8 mouse cellular contexts compared by ENCODE assay signal in genomic region chr7:28825686-28826401, GRCm38 (mm10). TPM values are rescaled to one million over a fixed set of nuclear protein-coding genes. Genes with fewer than 3 reads are reported as not detected.
DNase-seq lines count a peak whose midpoint lies in the region; ATAC-seq and TF ChIP-seq lines count a peak whose summit lies in the region.

No protein-coding gene starts in this region.

- H3K36me3 ChIP-seq in kidney, embryonic 16.5 days (ENCODE audit: insufficient read depth, low read length): peaks cover 26% of the 10 kb centered on the region
- peaks cover 72% of the 10 kb centered on the region for H3K36me3 ChIP-seq in megakaryocyte, embryonic 14.5 days (replicated peaks; ENCODE audit: low read length)

- no peaks in the 10 kb centered on the region for H3K27me3 ChIP-seq in cerebellum, adult 2 months (ENCODE audit: control insufficient read depth, insufficient read depth, low read length)
- H3K27me3 ChIP-seq in kidney, embryonic 16.5 days (ENCODE audit: insufficient read depth, low read length): no peaks in the 10 kb centered on the region
- no peaks in the 10 kb centered on the region for H3K27me3 ChIP-seq in megakaryocyte, embryonic 14.5 days (replicated peaks)

- WGBS in cerebellum, adult 2 months: 19% methylated on average over 11 of the region's 11 CpGs
- WGBS in kidney, embryonic 16.5 days: 60% methylated on average over 11 of the region's 11 CpGs

- TF ChIP-seq CTCF in cerebellum, adult 2 months (IDR thresholded peaks at IDR 0.05; ENCODE audit: borderline replicate concordance, insufficient read depth, low read depth, low read length): no peak

- H3K9ac ChIP-seq in kidney, embryonic 16.5 days (replicated peaks; ENCODE audit: low read length): peak overlapping the region; percentile 78

- H3K4me1 ChIP-seq in cerebellum, adult 2 months (ENCODE audit: control insufficient read depth, insufficient read depth, low read length): peaks cover 12% of the 10 kb centered on the region
- H3K4me1 ChIP-seq in kidney, embryonic 16.5 days (ENCODE audit: insufficient read depth, low read length): peaks cover 7% of the 10 kb centered on the region
- peaks cover 78% of the 10 kb centered on the region for H3K4me1 ChIP-seq in megakaryocyte, embryonic 14.5 days

- H3K9me3 ChIP-seq in kidney, embryonic 16.5 days (ENCODE audit: low read length): no peaks in the 10 kb centered on the region
- H3K9me3 ChIP-seq in megakaryocyte, embryonic 14.5 days: no peaks in the 10 kb centered on the region

- H3K27ac ChIP-seq in cerebellum, adult 2 months (ENCODE audit: insufficient read depth, low read length): peak overlapping the region; percentile 32; the same call in 1 of the 2 replicates
- H3K27ac ChIP-seq in kidney, embryonic 16.5 days (ENCODE audit: low read length): peak overlapping the region; percentile 95

- ATAC-seq in kidney, embryonic 16.5 days (ENCODE audit: low FRiP score, low TSS enrichment): no peak
- no peak for ATAC-seq in monocyte, adult 5-6 weeks (replicated peaks; ENCODE audit: insufficient number of reproducible peaks, low FRiP score, low TSS enrichment, poor library complexity, severe bottlenecking)

- H3K4me2 ChIP-seq in kidney, embryonic 16.5 days (replicated peaks; ENCODE audit: low read depth, low read length): peak overlapping the region; percentile 62

- no peak for TF ChIP-seq POLR2A in cerebellum, adult 2 months (IDR thresholded peaks at IDR 0.05; ENCODE audit: borderline replicate concordance, insufficient read depth, low read length)

- DNase-seq in cerebellum, adult 2 months: no peak
- no peak for DNase-seq in cerebellum, postnatal 36 days
- DNase-seq in ZHBTc4 (ENCODE audit: low read depth, low spot score): peak; percentile 66
- peak; percentile 50 for DNase-seq in heart, adult 8-10 months (ENCODE audit: low spot score)
- peak; percentile 64 for DNase-seq in thymus, postnatal 25 days

- H3K4me3 ChIP-seq in cerebellum, adult 2 months (replicated peaks; ENCODE audit: insufficient read depth, low read depth, low read length): peak overlapping the region; percentile 99
- H3K4me3 ChIP-seq in kidney, embryonic 16.5 days (ENCODE audit: low read length): peak overlapping the region; percentile 60
- H3K4me3 ChIP-seq in megakaryocyte, embryonic 14.5 days (replicated peaks): peak overlapping the region; percentile 93

RNA-seq across cellular contexts. Expression of gene Ech1, which starts 0.8 kb away (rescaled TPM):
- polyA plus RNA-seq in cerebellum, adult 2 months (2012; rRNA removed): 106 and 115 TPM in 2 replicates
- total RNA-seq in heart, adult 8-10 months (2022): 1,000 to 10,000 TPM; 2,066 to 2,754 (median 2,219) TPM
- 198 and 214 TPM in 2 replicates for polyA plus RNA-seq in kidney, embryonic 16.5 days (2015; fragmentation: Nextera tagmentation; extraction: Ambion mirVana)
- 12.0 and 64.8 TPM in 2 replicates for polyA plus RNA-seq in megakaryocyte, embryonic 14.5 days (2012; ENCODE audit: insufficient read depth, low replicate concordance)
- 48.7 to 61.1 TPM (median 56.4 TPM) in 3 replicates for total RNA-seq in monocyte, adult 5-6 weeks (2017)

RNA-seq across cellular contexts. Expression of gene Lgals4, which starts 7.8 kb away (rescaled TPM):
- polyA plus RNA-seq in cerebellum, adult 2 months (2012; rRNA removed): 6.9 and 8.3 TPM in 2 replicates
- 10 to 100 TPM; 17.3 to 32.1 (median 24.6) TPM for total RNA-seq in heart, adult 8-10 months (2022)
- polyA plus RNA-seq in kidney, embryonic 16.5 days (2015; fragmentation: Nextera tagmentation; extraction: Ambion mirVana): 10.8 and 12.8 TPM in 2 replicates
- 1.3 TPM in 1 of 2 replicates, not detected in the other for polyA plus RNA-seq in megakaryocyte, embryonic 14.5 days (2012; ENCODE audit: insufficient read depth, low replicate concordance)
- 1.2 to 7.4 TPM (median 5.5 TPM) in 3 replicates for total RNA-seq in monocyte, adult 5-6 weeks (2017)

RNA-seq across cellular contexts. Expression of gene Hnrnpl, which starts 17.5 kb away (rescaled TPM):
- polyA plus RNA-seq in cerebellum, adult 2 months (2012; rRNA removed): 366 and 379 TPM in 2 replicates
- total RNA-seq in heart, adult 8-10 months (2022): 100 to 1,000 TPM; 185 to 230 (median 214) TPM
- polyA plus RNA-seq in kidney, embryonic 16.5 days (2015; fragmentation: Nextera tagmentation; extraction: Ambion mirVana): 204 and 224 TPM in 2 replicates
- 226 and 241 TPM in 2 replicates for polyA plus RNA-seq in megakaryocyte, embryonic 14.5 days (2012; ENCODE audit: insufficient read depth, low replicate concordance)
- total RNA-seq in monocyte, adult 5-6 weeks (2017): 279 to 373 TPM (median 301 TPM) in 3 replicates

RNA-seq across cellular contexts. Expression of gene Rinl, which starts 37.1 kb away (rescaled TPM):
- polyA plus RNA-seq in cerebellum, adult 2 months (2012; rRNA removed): 3.0 and 3.1 TPM in 2 replicates
- total RNA-seq in heart, adult 8-10 months (2022): 1 to 10 TPM; 1.4 to 3.0 (median 1.6) TPM
- 7.0 and 7.7 TPM in 2 replicates for polyA plus RNA-seq in kidney, embryonic 16.5 days (2015; fragmentation: Nextera tagmentation; extraction: Ambion mirVana)
- polyA plus RNA-seq in megakaryocyte, embryonic 14.5 days (2012; ENCODE audit: insufficient read depth, low replicate concordance): 30.8 and 66.7 TPM in 2 replicates
- 57.3 to 157 TPM (median 67.9 TPM) in 3 replicates for total RNA-seq in monocyte, adult 5-6 weeks (2017)

RNA-seq across cellular contexts. Expression of gene Lgals7, which starts 37.8 kb away (rescaled TPM):
- 0.16 TPM in 1 of 2 replicates, not detected in the other for polyA plus RNA-seq in cerebellum, adult 2 months (2012; rRNA removed)
- total RNA-seq in heart, adult 8-10 months (2022): 1 to 10 TPM in 1 of 4 experiments, not detected in 3; 1.3 TPM
- polyA plus RNA-seq in kidney, embryonic 16.5 days (2015; fragmentation: Nextera tagmentation; extraction: Ambion mirVana): 1.3 and 2.3 TPM in 2 replicates
- polyA plus RNA-seq in megakaryocyte, embryonic 14.5 days (2012; ENCODE audit: insufficient read depth, low replicate concordance): not detected in 2 replicates
- not detected in 3 replicates for total RNA-seq in monocyte, adult 5-6 weeks (2017)

Comparison
In these comparisons a context has a peak if more than half of its experiments do, and no peak if none do; other contexts are left out.
1. DNase-seq: peak in ZHBTc4 (single experiment), heart, adult 8-10 months (single experiment) and thymus, postnatal 25 days (single experiment); none in cerebellum, adult 2 months (0 of 2) and cerebellum, postnatal 36 days (0 of 2).
2. Peak in every context shown above with its lines, with median percentiles within 50 percentile points of each other: H3K4me3 ChIP-seq.